Mouse (Mus musculus) kidney, embryonic 16.5 days (tissue): Measurements from ENCODE around the gene Tpx2. TPM values are rescaled to one million over a fixed set of nuclear protein-coding genes. Genes with fewer than 3 reads are reported as not detected.

Source experiments
- ATAC-seq: fragments of 200-750 bp; cut with Nextera tagmentation; 2 replicates; pipeline ENCODE4 v1.8.0; 2017; ENCODE audit warnings: moderate TSS enrichment; ENCODE audit not compliant: low FRiP score, low TSS enrichment
- H3K27ac ChIP-seq: fragments of 300-500 bp; sonication (generic); 2 replicates; pipeline ENCODE4 v1.5.1; 2014; ENCODE audit warnings: low read length
- H3K27me3 ChIP-seq: fragments of 300-500 bp; sonication (generic); 2 replicates; pipeline ENCODE4 v1.6.1; 2014; ENCODE audit warnings: low read length, control low read depth, mixed read lengths; ENCODE audit not compliant: insufficient read depth
- H3K36me3 ChIP-seq: fragments of 300-500 bp; sonication (generic); 2 replicates; pipeline ENCODE4 v1.6.1; 2014; ENCODE audit warnings: low read length, control low read depth, mixed read lengths; ENCODE audit not compliant: insufficient read depth
- H3K4me1 ChIP-seq: fragments of 300-500 bp; sonication (generic); 2 replicates; pipeline ENCODE4 v1.6.1; 2014; ENCODE audit warnings: low read length, control low read depth, mixed read lengths; ENCODE audit not compliant: insufficient read depth
- H3K4me2 ChIP-seq: fragments of 300-500 bp; sonication (generic); replicated peaks from 2 replicates; pipeline ENCODE4 v1.6.1; 2014; ENCODE audit warnings: low read depth, low read length
- H3K4me3 ChIP-seq: fragments of 300-500 bp; sonication (generic); 2 replicates; pipeline ENCODE4 v1.5.1; 2014; ENCODE audit warnings: mild to moderate bottlenecking, low read length
- H3K9ac ChIP-seq: fragments of 300-500 bp; sonication (generic); replicated peaks from 2 replicates; pipeline ENCODE4 v1.6.1; 2014; ENCODE audit warnings: low read length
- H3K9me3 ChIP-seq: fragments of 300-500 bp; sonication (generic); 2 replicates; pipeline ENCODE4 v1.6.1; 2016; ENCODE audit warnings: low read length, control low read depth
- WGBS: fragments of 180-500 bp; shearing (Covaris S2); extraction: QIAGEN DNeasy Blood & Tissue Kit; methylation state at CpG from one replicate; pipeline ENCODE4 v1.1.7; 2014; 5-methylcytosine and 5-hydroxymethylcytosine counted together
- polyA plus RNA-seq: library from polyadenylated mRNA; unstranded; fragments of >200 nt; fragmentation: Nextera tagmentation; extraction: Ambion mirVana; gene quantifications from 2 replicates; pipeline ENCODE4 v1.2.1, GENCODE M21; 2015

Tpx2 gene
- polyA plus RNA-seq, 1 experiment from 2014 or later: 83.9 TPM

DNA sequence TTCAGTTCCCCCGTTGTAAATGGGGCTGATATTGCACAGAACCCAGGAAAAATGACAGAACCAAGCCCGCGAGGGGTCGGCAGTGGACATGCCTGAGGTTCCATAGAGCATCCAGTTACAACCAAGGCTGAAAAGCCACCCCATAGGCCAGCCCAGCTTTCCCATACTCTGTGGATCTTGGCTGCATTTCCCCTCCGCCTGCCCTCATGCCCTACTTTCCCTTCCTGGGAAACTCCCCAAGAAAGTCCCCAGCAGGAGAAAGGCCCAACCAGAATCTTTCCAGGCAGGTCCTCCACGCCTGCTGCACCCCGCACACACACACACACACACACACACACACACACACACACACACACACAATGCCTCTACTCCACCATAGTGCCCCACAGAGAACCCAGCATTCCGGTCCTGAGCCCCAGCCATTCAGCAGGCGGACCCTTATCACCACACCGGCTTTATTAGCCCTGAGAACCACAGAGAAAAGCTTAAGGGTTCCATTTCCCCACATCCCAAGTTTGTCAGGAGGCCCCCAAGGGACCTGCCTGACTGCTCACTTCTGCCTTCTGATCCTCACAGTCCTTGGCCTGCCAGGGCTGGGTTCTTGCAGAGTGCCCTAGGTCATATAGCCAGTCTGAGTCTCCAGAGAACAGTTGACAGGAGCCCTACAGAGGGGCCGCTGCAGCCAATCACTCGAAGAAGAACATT, 83.8 kb downstream of the Tpx2 start:
- no peaks in the 10 kb centered on the region for H3K36me3 ChIP-seq
- peak overlapping the region; percentile 26 for H3K4me3 ChIP-seq
- H3K9ac ChIP-seq: peak overlapping the region; percentile 30
- peak overlapping the region; percentile 40 for H3K4me2 ChIP-seq
- 54% methylated on average over 10 of the region's 12 CpGs for WGBS
- H3K9me3 ChIP-seq: no peaks in the 10 kb centered on the region
- H3K27ac ChIP-seq: peak overlapping the region; percentile 74
- ATAC-seq: no peak
- H3K27me3 ChIP-seq: 0 out of 2 replicates have a peak, but pooled peaks cover 2% of the 10 kb centered on the region
- H3K4me1 ChIP-seq: peaks cover 47% of the 10 kb centered on the region

DNA sequence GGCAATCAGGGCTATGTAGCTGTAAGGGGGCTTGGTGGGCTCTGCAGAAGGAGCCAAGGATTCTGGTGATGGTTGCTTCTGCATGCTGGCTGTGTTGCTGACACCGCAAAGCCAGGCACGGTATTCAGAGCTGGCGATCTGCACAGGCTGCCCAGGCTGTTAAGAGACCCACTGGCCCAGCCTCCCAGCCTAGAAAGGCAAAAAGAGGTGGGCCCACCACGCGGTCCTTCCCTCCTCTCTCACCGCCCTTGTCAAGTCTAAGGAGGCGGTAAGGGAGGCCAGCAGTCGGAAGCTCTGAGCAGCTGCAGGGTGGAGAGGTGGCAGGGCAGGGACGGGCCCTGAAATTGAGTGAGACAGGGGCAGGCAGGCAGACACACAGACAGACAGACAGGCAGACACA, 85.3 kb downstream of the Tpx2 start, which contains the start of gene Foxs1:
Gene Foxs1 (minus strand): TSS at position 161 of the 400 bp plus-strand sequence.
- Histone ChIP-seq H3K4me3 (peak within 1 kb of the TSS; percentile 26), H3K4me1 (peaks cover 33% of the 10 kb centered on the region), H3K9ac (peak within 1 kb of the TSS; percentile 30), H3K4me2 (peak within 1 kb of the TSS; percentile 40), H3K27me3 (0 out of 2 replicates have a peak, but pooled peaks cover 3% of the 10 kb centered on the region), H3K36me3 (no peaks in the 10 kb centered on the region), H3K9me3 (no peaks in the 10 kb centered on the region), H3K27ac (peak within 1 kb of the TSS; percentile 74)
- peak; percentile 39; the same call in 1 of the 2 replicates for ATAC-seq
- WGBS: 27% methylated on average over 9 of the region's 9 CpGs

DNA sequence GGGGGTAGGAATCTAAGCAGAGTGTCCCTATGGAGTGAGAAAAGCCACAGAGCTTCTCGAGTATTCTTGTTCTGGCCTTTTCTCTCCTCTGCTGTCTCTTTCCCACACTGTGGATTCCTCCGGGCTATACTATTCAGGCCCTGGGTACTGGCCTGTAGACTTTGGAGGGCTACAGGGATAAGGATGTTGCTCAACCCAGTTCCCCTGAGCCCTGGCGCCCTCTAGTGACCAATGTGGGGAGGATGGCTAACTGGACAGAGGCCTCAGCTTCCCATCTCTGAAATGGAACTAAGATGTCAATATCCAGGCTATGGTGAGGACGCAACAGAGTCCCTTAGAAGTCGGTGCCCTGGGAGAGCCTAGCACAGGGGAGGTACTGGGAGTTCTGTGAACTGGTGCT, 85.8 kb downstream of the Tpx2 start:
- Histone ChIP-seq H3K36me3 (no peaks in the 10 kb centered on the region), H3K4me2 (no peak overlapping the region), H3K27me3 (0 out of 2 replicates have a peak, but pooled peaks cover 3% of the 10 kb centered on the region), H3K4me3 (no peak overlapping the region), H3K9ac (no peak overlapping the region; the same call in 1 of the 2 replicates), H3K9me3 (no peaks in the 10 kb centered on the region), H3K4me1 (peaks cover 27% of the 10 kb centered on the region), H3K27ac (peak overlapping the region; percentile 56)
- peak; percentile 64; the same call in 1 of the 2 replicates for ATAC-seq
- 39% methylated on average over 5 of the region's 5 CpGs for WGBS

DNA sequence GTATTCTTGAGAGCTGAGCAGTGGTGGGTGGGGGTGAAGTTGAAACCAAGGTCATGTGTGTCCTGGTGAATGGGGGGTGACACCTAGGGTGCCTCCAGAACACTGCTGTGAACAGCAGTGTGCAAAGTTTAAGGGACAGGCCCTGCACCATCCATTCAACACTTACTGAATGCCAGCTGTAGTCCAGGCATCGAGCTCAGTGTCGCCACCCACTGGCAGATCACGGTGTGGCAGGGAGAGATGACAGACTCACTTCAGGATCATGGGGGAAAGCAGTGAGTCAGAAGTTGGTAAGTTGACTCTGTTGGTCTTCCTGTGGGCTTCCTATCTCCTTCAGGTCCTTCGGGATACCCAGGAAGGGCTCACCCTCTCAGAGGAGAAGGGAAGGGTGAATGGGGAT, 92.1 kb downstream of the Tpx2 start:
- no peak overlapping the region for H3K4me2 ChIP-seq
- H3K9me3 ChIP-seq: no peaks in the 10 kb centered on the region
- H3K36me3 ChIP-seq: no peaks in the 10 kb centered on the region
- H3K4me1 ChIP-seq: peaks cover 13% of the 10 kb centered on the region; the same call in 1 of the 2 replicates
- no peak overlapping the region for H3K4me3 ChIP-seq
- ATAC-seq: no peak
- 11% methylated on average over 4 of the region's 4 CpGs for WGBS
- H3K9ac ChIP-seq: no peak overlapping the region
- no peak overlapping the region for H3K27ac ChIP-seq
- peaks cover 46% of the 10 kb centered on the region for H3K27me3 ChIP-seq

DNA sequence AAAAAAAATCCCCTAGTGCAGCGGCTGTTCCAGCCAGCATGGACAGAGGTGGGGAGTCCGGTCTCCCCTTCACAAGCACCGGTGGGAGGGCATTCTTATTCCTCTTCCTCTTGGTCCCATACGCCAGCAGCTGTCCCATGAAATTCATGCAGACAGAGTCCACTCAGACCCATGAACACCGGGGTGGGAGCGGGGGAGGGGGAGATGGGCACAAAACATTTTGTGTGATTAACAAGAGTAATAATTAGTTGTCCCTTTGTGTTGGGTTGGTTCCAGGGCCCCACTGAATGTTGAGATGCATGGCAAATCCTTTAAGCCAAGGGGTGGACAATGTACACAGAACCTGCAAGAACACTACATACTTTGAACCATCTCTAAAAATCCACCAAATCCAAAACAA, 93.3 kb downstream of the Tpx2 start:
- no peak for ATAC-seq
- Histone ChIP-seq H3K4me3 (no peak overlapping the region), H3K27me3 (peaks cover 57% of the 10 kb centered on the region), H3K4me2 (no peak overlapping the region), H3K36me3 (no peaks in the 10 kb centered on the region), H3K4me1 (peaks cover 13% of the 10 kb centered on the region; the same call in 1 of the 2 replicates), H3K27ac (no peak overlapping the region), H3K9ac (no peak overlapping the region), H3K9me3 (no peaks in the 10 kb centered on the region)
- WGBS: 79% methylated on average over 6 of the region's 6 CpGs

DNA sequence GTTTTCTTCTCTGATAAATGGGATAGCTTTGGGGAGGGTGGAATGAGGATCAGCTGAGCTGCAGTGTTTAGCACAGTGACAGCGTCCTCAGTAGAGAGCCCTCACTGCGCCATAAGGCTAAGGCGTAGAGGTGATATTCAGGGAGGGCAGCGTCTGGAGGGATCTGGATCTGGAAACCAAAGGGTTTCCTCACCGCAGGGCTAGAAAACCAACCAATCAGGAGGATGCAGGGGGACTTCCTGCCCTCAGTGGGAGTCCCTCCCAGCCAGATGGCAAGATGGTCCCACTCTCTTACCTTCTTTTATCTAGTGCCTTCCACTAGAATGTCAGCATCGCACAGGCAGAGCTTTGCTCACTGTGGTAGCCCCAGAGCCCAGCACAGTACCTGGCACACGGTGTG, 94.0 kb downstream of the Tpx2 start:
- H3K9me3 ChIP-seq: no peaks in the 10 kb centered on the region
- no peak overlapping the region for H3K9ac ChIP-seq
- H3K27me3 ChIP-seq: peaks cover 56% of the 10 kb centered on the region

DNA sequence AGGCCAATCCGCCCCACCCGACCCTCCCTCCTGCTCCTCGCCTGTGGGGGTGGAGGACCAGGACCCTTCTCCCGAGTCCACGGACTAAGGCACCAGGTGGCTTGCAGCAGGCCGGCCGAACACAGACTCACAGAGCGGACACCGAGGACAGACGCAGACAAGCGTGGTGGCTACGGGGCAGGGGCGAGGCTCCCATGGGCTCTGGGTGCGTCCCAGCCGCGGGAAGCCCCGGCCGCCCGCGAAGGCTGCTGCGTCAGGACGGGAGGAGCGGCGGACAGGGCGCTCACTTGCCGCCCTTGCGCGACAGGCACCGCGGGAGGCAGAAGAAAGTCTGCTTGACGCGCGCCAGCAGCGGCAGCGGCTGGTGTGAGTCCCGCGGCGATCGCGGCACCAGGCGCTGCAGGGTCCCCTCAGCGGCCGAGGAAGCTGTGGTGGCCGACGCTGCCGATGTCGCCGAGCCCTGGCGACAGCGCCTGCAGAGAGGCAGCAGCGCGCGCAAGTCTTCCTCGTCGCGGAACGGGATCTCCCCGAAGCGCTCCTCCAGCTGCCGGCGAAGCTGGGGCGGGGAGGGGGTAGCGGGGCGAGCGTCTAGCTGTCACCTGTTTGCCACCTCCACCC, 95.2 kb downstream of the Tpx2 start:
- WGBS: 0% methylated on average over 49 of the region's 65 CpGs
- H3K9ac ChIP-seq: peak overlapping the region; percentile 55; the same call in 1 of the 2 replicates
- H3K27me3 ChIP-seq: peaks cover 56% of the 10 kb centered on the region
- peaks cover 13% of the 10 kb centered on the region; the same call in 1 of the 2 replicates for H3K4me1 ChIP-seq
- H3K4me2 ChIP-seq: peak overlapping the region; percentile 84
- peak overlapping the region; percentile 52 for H3K4me3 ChIP-seq
- peak; percentile 36; the same call in 1 of the 2 replicates for ATAC-seq
- H3K9me3 ChIP-seq: no peaks in the 10 kb centered on the region
- H3K27ac ChIP-seq: no peak overlapping the region
- H3K36me3 ChIP-seq: no peaks in the 10 kb centered on the region

More for the DNA sequence above, 94.0 kb downstream of the Tpx2 start:
- H3K4me1 ChIP-seq: peaks cover 13% of the 10 kb centered on the region; the same call in 1 of the 2 replicates
- no peak overlapping the region for H3K4me2 ChIP-seq
- WGBS: 45% methylated on average over 7 of the region's 7 CpGs
- no peak overlapping the region for H3K27ac ChIP-seq
- H3K4me3 ChIP-seq: no peak overlapping the region
- ATAC-seq: no peak
- H3K36me3 ChIP-seq: no peaks in the 10 kb centered on the region

DNA sequence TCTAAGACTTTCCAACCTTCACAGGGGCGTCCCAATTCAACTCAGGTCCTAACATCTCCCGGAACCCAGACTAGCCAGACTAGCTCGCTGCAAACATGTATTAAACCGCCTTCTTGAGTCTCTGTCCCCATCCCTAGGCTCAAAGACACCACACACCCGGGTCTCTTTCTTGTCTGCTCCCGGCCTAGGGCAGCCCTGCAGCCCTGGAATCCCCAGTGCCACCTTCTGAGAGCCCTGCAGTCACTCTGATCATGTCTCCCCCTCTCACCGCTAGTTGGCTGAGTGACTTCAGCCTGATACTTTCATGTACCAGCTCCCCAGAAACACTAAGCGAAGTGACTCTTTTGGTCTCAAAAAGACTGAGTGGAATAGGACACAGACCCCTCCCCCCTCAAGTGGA, 95.8 kb downstream of the Tpx2 start:
- peak overlapping the region; percentile 84 for H3K4me2 ChIP-seq
- H3K36me3 ChIP-seq: no peaks in the 10 kb centered on the region
- 4% methylated on average over 8 of the region's 8 CpGs for WGBS
- no peak overlapping the region for H3K9ac ChIP-seq
- no peaks in the 10 kb centered on the region for H3K9me3 ChIP-seq
- H3K4me1 ChIP-seq: peaks cover 13% of the 10 kb centered on the region; the same call in 1 of the 2 replicates
- no peak overlapping the region for H3K27ac ChIP-seq
- H3K4me3 ChIP-seq: peak overlapping the region; percentile 52
- ATAC-seq: no peak
- peaks cover 56% of the 10 kb centered on the region for H3K27me3 ChIP-seq

DNA sequence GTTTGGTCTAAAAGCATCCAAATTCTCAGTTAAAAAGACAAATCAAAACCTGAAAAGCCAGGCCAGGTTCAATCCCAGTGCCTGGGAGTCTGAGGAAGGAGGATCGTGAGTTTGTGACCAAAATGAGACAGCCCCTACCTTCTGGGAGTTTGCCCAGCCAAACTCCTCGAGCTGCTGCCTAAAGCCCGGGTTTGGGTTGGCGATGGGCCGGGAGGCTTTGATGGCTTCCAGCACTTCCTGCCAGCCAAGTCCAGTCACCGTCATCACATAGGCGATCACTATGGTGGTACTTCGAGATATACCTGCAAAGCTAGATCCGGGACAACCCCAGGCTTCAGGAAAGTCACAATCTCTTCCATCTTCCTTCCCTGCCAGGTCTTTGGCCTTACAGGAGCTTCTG, 96.2 kb downstream of the Tpx2 start:
- H3K36me3 ChIP-seq: no peaks in the 10 kb centered on the region
- no peak overlapping the region for H3K9ac ChIP-seq
- H3K4me3 ChIP-seq: no peak overlapping the region
- no peak overlapping the region for H3K27ac ChIP-seq
- H3K9me3 ChIP-seq: no peaks in the 10 kb centered on the region
- H3K4me2 ChIP-seq: no peak overlapping the region
- no peak for ATAC-seq
- peaks cover 13% of the 10 kb centered on the region; the same call in 1 of the 2 replicates for H3K4me1 ChIP-seq
- H3K27me3 ChIP-seq: peaks cover 60% of the 10 kb centered on the region
- WGBS: 50% methylated on average over 9 of the region's 9 CpGs
